Mouse (Mus musculus): ENCODE results near the gene Erlin1.

Erlin1 gene

DNA sequence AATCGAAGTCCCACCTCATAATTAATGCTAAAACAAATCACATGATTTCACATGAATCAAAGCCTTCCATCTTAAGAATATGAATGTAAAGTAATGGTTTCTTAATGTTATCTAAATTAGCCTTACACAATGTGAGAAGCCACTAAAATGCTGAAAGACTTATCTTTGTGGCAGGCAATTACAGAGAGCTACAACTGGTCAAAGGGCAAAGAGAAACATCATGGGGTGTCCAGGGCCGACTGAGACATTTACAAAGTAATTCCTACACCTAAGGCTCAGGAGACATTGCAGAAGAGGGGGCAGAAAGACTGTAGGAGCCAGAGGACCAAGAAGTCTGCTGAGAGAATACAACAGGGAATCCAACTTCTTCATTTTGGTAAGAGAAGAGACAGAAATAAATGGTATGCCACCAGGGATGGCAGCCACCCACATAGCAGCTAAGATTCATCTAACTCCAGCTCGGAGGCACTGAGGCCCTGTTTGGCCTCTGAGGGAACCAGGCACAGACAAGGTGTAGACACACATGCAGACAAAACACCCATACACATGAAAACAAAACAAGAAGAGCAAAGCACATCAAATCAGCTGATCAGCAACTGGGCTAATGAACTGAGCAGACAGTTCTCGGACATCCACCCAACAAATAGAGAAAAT is 14.3 kb downstream of the Erlin1 start:
- DNase-seq: no peak

DNA sequence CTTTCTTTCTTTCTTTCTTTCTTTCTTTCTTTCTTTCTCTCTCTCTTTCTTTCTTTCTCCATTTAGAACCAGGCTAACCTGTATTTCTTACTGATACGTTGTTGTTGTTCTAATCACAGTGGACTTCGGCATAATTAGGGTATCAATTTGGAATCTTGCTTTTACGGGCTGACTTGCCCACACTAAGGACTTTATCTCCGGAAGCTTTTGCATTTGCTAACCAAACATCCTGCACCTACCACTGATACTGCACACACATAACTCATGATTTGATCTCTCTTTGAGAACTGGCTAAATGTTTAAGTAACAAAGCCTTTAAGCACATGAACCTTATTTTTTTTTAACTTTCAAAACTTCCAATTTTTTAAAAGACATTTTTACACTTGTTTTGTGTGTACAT is 19.2 kb downstream of the Erlin1 start:
- no peak for DNase-seq

DNA sequence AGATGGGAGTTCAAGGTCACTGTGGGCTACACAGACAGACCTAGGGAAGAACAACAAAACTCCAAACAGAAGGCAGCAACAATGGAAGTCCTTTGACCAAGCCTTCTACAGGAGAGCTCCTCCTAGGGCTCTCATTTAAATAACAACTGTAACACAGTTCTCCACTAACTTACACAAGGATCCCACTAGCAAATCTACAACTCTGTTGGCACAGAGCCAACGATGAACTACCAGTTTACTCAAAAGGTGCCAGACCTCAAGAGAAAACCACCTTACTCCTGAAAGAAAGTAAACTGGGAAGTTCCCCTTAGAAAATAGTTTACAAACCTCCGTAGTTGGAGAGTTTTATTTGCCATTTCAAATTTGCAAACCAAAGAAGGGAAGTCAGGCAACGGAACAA is 20.3 kb downstream of the Erlin1 start:
- DNase-seq: no peak

DNA sequence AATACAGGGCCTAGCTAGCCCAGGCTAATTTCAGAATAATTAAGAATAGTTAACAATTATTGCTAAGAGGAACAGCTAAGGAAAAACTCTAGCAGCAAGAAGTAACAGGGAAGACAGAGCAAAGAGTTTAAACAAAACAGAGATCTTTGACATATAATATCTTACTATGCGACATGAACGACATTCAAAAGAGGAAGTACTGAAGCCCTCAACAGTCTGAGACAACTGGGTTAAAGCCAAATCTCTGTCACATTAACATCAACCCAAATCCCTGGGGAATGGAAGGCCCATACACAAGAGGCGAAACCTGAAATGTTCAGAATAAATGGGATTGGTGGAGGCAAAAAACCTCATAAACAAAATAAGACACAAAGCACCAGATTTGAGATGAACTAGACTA is 23.7 kb downstream of the Erlin1 start:
- no peak for DNase-seq

DNA sequence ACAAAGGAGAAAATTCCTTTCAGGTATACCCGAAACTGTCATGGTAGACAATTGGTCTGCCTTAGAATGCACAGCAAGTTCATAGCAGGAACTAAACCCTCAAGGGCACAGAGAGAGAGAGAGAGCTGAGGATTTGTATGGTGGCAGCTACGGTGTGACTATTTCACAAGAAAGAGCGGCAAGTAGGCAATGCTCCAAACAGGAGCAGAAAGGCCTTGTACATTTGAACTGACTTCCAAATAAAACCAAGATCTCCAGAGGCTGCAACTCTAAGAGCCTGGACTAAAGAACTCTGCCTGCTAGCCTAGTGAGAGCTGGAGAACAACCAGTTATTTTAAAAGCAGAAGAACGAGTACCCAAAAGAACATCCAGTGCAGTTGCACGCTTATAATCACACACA is 27.5 kb downstream of the Erlin1 start:
- DNase-seq: no peak

DNA sequence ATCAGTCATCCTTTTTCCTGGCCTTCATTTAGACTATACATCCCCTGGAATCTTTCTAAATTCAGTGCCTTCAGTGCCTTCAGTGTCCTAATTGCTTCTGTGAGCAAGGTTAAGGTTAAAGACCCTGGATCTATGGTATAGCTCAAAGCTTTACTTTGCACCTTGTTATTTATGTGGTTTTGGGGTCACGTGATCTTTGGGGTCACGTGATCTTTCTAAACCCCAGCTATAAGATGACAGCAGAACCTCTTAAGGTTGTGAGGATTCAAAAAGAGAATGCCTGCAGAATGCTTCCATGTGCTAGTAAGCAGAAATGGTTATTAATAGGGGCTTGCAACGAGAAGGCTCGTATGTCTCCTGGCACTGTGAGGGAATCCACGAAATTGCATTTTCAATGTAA is 36.2 kb downstream of the Erlin1 start:
- no peak for DNase-seq

DNA sequence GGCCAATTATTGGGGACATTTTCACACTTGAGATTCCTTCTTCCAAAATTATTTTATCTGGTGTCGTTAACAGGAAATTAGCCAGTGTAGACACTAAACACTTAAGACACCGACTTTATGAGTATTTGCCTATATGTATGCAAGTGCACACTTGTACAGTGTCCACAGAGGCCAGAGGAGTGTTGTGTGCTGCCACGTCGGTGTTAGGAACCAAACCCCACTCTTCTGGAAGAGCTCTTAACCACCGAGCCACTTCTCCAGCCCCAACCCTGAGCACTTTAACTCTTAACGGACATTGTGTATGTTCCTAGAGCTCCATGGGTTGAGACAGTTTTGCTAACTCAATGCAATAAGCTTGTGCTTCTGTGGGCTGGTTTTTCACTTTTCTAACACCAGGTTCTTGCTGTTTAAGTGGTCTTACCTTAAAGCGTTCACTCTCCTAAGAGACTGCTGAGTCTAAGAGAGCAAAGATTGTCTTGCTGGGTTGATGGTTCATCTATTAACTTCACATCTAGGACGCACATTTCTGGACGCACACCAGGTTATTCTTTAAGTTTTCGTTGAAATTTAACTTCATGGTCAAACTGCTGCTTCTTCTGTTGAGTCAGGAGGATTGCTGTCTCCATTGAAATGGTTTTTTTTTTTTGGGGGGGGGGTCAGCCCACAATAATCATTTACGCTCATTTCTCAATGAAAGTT is 37.4 kb downstream of the Erlin1 start:
- DNase-seq: no peak

DNA sequence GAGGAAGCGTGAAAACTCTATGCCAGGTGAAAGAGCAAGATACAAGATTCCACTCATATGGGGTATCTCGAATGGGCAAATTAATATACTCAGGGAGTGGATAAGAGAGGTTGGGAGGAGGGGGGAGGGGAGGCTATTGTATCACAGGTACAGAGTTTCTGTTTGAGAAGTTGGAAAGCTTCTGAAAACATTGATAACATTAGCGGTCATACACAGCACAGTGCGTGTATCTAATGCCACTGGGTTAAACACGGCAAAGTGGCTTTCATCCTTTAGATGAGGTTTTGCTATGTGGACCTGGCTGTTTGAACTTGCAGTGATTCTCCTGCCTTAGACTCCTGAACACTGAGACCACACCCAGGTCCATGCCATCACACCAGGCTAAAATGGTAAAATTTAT is 39.6 kb downstream of the Erlin1 start:
- DNase-seq: no peak

DNA sequence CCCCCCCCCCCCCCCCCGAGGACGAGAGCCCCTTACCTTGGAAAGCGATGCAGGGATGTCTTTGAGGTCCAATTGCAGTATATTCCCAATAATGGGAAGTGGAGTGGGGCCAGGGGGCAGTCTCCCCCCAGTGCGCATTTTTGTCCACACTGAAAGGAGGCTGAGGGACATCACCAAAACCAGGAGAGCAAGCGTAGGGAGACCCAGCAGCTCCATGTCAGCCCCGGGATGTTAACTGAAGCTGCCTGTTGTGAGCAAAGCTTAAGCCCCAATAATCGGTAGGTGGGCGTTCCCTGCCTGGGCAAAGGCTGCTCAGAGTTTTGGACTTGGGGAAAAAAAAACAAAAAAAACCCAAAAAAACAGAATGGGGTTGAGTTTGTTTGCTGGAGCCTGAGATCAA is 40.6 kb downstream of the Erlin1 start, which contains the start of gene Cyp2c23:
TSS of gene Cyp2c23 (minus strand) at position 237 of the 400 bp plus-strand sequence.
- no peak for DNase-seq

DNA sequence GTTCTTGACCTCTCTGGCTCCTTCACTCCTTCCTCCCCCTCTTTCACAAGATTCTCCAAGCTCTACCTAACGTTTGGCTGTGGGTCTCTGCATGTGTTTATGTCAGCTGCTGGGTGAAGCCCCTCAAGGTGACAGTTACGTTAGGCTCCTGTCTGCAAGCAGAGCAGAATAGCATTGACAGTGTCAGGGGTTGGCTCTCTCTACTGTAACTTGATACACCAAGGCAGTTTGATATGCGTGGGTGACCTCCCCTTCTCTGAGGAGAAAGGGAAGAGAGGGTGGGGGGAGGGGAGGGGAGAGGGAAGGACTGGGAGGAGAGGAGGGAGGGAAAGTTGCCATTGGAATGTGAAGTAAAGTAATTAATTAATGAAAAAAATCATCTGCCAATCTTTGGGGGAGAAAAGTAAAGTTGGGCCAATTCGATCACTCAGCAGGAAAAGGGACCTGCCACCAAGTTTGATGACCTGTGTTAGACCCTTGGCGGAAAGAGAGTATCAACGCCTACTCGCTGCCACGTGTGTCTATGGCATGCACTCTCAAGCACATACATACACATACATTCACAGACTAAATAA is 42.5 kb downstream of the Erlin1 start:
- no peak for DNase-seq

DNA sequence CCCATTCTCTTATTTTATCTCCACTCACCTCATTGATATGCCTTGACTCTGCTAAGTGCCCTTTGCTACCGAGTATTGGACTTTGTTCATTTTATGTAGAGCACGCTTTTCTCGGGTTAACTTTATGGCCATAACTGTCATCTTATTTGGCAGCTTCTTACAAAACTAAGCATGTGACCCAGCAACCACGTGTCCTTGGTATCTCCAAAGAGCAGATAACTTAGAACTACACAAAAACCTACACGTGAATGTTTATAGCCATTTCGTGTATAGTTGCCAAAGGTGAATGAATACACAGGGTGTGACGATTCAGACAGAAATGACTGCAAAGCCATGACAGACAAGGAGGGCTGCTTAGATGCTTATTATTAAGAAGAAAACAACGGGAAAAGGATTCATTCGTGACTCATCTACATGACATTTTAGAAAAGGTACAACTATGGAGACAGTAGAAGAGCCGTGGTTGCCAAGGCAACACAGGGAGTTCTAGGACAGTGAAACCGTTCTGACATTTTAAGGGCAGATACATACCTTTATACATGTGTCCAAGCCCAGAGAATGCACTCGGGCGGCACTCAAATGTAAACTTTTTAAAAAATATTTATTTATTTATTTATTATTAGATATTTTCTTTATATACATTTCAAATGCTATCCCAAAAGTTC is 44.5 kb downstream of the Erlin1 start:
- DNase-seq: no peak

DNA sequence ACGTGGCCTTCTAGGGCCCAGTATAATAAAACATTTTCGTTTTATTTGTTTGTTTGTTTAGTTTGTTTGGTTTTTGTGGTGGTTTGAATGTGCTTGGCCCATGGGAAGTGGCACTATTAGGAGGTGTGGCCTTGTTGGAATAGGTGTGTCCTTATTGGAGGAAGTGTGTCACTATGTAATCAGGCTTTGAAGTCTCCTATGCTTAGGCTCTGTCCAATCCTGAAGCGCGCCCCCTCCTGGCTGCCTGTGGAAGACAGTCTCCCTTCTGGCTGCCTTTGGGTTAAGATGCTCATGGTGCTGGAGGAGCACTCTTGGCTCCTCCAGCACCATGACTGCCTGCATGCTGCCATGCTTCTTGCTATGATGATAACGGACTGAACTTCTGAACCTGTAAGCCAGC is 46.5 kb downstream of the Erlin1 start:
- DNase-seq: peak; percentile 73

DNA sequence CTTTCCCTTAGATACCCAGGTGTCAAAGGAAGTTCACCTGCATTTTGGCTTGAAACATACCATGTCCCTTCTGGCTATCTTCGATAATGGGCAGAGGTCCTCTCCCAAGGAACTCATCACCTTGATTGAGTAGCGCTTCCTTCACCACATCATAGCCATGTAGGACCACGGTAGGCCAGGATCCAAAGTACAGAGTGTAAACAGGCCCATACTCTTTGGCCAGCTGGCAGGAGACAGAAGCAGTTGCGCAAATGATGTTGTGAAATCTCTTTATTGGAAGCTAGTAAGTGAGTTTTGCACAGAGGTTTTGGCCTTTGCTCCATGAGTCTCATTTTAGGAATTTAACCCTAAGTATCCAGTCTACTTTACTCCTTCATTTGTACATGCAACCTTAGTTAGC is 48.1 kb downstream of the Erlin1 start:
- DNase-seq: no peak

DNA sequence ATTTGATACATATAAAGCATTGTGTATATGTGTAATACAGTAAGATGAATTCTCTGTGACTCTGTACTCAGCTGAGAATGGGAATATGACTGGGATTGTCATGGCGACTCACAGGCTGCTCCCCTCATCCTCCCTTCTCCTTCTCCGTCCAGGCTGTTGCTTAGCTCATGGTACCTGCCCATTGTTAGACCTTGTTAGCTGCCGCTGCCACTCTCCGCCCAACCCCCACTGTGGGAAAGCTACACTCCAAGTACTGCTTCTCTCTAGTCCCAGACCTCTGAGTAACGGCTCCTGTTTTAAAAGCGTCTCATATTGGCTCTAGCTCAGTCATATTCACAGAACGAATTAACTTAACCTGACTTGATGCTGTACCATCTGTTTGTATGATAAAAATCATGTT is 49.8 kb downstream of the Erlin1 start:
- DNase-seq: no peak

DNA sequence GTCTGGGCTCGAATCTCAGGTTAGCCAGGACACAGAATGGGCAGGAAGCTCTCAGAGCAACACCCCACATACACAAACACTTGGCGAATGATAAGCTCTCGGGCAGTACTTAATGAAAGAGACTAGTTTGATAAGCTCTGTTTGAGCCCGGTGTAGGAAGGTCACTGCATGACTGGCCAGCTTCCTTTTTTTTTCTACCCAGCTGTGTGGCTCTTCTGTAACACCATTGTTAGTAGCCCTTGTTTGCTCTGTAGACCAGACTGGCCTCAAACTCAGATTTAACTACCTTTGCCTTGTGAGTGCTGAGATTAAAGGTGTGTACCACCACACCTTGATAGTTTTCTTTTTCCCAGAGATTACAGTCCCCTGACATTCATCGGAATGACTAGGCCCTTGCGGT is 55.7 kb downstream of the Erlin1 start:
- DNase-seq: no peak

DNA sequence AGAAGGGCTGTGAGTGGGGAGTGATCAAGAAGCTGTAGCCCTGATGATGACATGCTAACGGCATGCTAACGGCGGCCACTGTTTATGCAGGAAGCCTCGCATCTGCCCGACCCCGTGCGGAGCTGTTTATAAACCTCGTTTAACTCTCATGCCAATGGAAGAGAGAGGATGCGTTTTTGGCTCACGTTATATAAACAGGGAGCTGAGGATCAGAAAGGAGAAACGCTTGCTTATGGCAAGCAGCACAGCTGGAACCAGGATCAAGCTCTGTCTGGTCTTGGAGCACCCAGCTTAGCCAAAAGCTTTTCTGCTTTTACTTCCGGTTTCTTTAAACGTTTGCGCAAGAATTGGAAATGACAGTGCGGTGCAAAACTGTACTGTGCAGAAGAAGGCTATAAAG is 60.8 kb downstream of the Erlin1 start:
- no peak for DNase-seq

DNA sequence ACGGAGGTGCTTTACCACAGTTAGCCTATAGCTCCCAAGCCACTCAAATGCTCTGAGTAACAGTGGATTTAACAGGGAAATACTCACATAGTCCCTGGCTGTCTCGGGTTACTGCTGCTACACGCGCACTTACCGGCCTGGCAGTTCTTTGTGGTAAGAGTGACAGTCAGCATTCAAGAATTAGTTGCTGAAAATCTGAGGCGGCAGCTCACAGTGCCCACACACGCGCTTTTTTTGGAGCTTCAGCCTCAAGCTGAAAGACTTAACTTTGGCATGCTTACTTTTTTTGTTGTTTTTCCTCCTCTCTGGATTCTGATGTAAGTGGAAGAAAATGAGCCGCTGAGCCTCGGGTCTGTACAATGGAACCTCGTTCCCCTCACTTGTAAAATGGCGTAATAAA is 62.4 kb downstream of the Erlin1 start:
- no peak for DNase-seq

DNA sequence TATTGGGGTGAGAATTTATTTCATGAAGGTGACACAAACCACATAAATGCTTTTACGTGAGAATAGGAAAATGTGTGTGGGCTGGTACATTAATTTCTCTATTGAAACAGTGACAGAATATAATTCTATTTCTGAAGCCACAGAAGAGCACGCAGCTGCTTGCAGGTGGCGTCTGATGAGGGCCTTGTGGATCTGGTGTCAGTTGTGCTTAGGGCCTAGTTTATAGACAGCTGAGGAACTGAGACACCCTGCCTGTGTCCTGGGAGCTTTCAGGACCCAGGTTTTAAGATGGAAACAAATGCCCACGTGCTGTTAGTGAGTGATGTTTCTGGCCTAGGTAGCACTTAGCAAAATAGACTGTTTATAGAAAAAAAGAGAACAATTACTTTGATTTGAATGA is 64.6 kb downstream of the Erlin1 start:
- no peak for DNase-seq

DNA sequence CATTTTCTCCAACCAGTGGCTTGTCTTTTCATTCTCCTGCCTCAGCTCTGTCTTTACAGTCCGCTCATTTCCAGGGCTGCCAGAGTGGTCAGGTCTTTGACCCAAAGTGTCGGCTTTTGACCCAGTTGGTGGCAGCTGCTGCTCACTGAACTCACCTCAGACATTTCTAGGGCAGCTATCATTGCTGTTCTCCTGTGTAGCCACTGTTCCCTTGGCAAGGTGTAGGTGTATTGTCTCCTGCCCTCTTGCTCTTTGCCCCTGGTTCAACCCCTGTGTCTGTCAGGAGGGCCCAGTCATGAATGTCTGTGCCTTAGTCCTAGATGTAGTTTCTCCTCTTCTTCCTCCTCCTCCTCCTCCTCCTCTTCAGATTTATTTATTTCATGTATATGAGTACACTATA is 65.3 kb downstream of the Erlin1 start:
- DNase-seq: no peak

DNA sequence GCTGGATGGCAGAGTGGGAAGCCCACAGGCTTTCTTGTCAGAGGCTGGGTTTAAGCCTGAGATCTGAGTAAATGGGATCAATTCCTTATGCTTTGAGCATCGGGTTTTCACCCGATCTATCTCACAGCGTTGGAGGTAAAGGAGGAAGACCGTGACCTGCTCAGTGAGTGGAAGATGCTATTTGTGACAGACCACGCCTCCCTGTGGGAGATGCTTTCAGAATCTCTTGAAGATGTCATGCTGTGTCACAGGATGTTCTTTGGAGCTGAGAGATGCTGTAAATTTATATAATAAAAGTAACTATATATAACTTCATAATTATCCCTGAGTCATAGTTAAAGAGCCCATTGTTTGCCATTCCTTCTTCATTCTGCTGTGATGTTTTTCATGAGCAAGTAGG is 68.9 kb downstream of the Erlin1 start:
- no peak for DNase-seq

DNA sequence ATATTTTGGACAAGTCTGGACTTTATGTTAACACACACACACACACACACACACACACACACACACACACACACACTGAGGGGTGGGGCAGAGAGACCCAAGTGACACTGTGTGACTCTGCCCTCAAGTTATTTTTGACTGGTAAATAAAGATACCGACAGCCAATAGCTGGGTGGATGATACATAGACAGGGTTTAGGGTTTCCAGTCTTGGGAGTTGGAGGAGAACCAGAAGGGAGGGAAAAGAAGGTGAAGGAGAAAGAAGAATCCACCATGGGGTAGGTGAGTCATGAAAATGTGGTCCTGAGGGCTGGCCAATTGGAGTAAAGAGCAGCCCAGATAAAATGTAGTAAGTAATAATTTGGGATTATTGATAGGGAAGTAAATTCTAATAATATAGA is 69.5 kb downstream of the Erlin1 start:
- no peak for DNase-seq

DNA sequence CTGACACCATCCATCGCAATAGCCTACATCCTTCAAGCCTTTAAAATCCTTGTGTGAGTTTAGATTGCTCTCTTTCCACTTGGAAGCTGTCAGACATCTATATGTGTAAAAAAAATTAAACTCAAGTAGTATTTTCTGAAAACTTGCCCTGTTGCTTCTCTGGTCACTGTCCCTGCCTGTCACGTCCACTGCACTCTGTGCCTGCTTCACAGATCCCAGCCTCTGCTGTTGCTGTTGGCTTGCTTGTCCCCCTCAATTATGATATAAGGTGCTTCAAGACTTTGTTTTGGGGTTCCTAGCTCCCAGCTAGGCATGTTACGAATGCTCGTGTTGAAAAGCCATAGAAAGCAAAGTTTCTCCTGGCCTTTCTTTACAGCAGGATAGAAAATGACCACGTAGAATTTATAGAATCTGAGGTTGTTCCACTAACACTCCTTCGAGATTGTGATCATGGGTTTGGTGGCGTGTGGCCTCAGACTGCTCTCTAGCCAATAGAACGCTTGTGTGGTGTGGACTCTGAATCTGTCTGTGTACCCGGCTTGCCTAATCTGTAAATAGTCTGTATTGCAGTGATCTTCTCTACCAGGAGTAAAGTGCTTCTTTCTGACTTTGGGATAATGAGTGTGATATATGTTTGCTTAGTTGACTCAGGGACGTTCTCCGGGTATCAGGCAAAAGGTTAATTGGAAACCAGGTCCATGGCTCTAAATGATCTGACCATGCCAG is 70.6 kb downstream of the Erlin1 start:
- no peak for DNase-seq

DNA sequence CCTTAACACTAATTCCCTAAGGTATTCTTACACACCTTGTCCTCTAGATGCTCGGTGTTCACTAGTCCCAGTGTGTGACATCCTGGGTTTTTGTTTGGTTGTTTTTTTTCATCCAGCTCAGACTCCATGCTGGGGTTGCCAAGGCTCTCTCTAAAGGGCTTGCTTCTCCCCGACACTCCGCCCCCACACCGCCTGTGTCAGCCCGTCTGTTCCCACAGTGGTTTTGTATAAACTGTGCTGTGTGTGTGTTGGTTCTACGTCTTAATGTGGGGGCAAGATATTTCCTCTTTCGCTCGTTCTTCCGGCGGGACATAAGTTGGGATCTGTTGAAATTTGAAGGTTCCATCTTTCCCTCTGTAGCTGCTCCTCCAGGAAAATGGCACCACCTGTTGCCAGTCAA is 71.5 kb downstream of the Erlin1 start:
- DNase-seq: no peak
